Mouse (Mus musculus) stomach, postnatal 0 days (tissue): Measurements from ENCODE around the gene Slc2a12. TPM values are rescaled to one million over a fixed set of nuclear protein-coding genes. Genes with fewer than 3 reads are reported as not detected.

Experiments
- ATAC-seq: fragments of 200-750 bp; cut with Nextera tagmentation; 2 replicates; pipeline ENCODE4 v1.8.0; 2017; ENCODE audit not compliant: low FRiP score, low TSS enrichment
- DNase-seq: peaks from one replicate; pipeline ENCODE4 v3.0.0-alpha.2; 2016; ENCODE audit warnings: low spot score
- H3K27ac ChIP-seq: fragments of 300-500 bp; sonication (generic); replicated peaks from 2 replicates; pipeline ENCODE4 v1.5.1; 2014; ENCODE audit warnings: mild to moderate bottlenecking, control low read depth
- H3K27me3 ChIP-seq: fragments of 300-500 bp; sonication (generic); 2 replicates; pipeline ENCODE4 v1.6.1; 2014; ENCODE audit warnings: low read length; ENCODE audit not compliant: control insufficient read depth, insufficient read depth
- H3K36me3 ChIP-seq: fragments of 300-500 bp; sonication (generic); 2 replicates; pipeline ENCODE4 v1.6.1; 2014; ENCODE audit warnings: low read length, mixed read lengths; ENCODE audit not compliant: control insufficient read depth, insufficient read depth
- H3K4me1 ChIP-seq: fragments of 300-500 bp; sonication (generic); replicated peaks from 2 replicates; pipeline ENCODE4 v1.6.1; 2014; ENCODE audit warnings: antibody characterized with exemption; ENCODE audit not compliant: control insufficient read depth, insufficient read depth
- H3K4me2 ChIP-seq: fragments of 300-500 bp; sonication (generic); replicated peaks from 2 replicates; pipeline ENCODE4 v1.6.1; 2014; ENCODE audit warnings: low read depth, mild to moderate bottlenecking, control low read depth, moderate library complexity
- H3K4me3 ChIP-seq: fragments of 300-500 bp; sonication (generic); 2 replicates; pipeline ENCODE4 v1.5.1; 2014; ENCODE audit warnings: low read depth, low read length, control low read depth
- H3K9ac ChIP-seq: fragments of 300-500 bp; sonication (generic); 2 replicates; pipeline ENCODE4 v1.6.1; 2014; ENCODE audit warnings: mild to moderate bottlenecking, low read length, control low read depth, mixed read lengths
- H3K9me3 ChIP-seq: fragments of 300-500 bp; sonication (generic); 2 replicates; pipeline ENCODE4 v1.6.1; 2016; ENCODE audit warnings: low read length; ENCODE audit not compliant: control insufficient read depth
- CTCF ChIP-seq: IDR thresholded peaks from 2 replicates; pipeline ENCODE4 v1.5.1; 2016; ENCODE audit warnings: antibody characterized with exemption, low read depth, mild to moderate bottlenecking, moderate library complexity
- EP300 ChIP-seq: optimal IDR thresholded peaks from 2 replicates; pipeline ENCODE3; 2016; ENCODE audit warnings: antibody characterized with exemption
- WGBS: fragments of 180-500 bp; shearing (Covaris S2); extraction: QIAGEN DNeasy Blood & Tissue Kit; methylation state at CpG from one replicate; pipeline ENCODE4 v1.1.7; 2014; 5-methylcytosine and 5-hydroxymethylcytosine counted together
- polyA plus RNA-seq: library from polyadenylated mRNA; unstranded; fragments of >200 nt; fragmentation: Nextera tagmentation; extraction: Ambion mirVana; gene quantifications from 2 replicates; pipeline ENCODE4 v1.2.1, GENCODE M21; 2015

The Slc2a12 gene
- polyA plus RNA-seq, 1 experiment from 2014 or later = 0.87 TPM

DNA sequence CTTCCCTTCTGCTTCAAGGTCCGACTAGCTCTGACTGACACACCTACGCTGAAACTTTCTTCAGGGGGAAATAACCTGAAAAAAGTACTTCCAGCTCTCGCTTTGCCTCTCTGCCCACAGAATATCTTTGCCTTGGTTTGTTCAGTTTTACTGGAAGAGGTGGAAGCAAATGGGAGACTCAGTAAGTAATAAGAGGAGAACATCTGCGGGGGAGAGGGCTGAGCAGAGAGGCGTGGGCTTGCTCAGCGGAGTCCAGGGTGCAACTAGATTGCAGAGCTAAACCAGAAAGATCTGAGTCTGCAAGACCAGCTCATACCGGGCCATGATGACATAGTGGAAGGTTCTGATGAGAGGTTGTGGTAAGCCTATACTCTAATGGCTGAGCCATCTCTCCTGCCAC, 13.3 kb upstream of the Slc2a12 start:
- DNase-seq (no peak), ATAC-seq (no peak)
- H3K9me3 ChIP-seq = no peaks in the 10 kb centered on the region
- H3K4me1 ChIP-seq = no peaks in the 10 kb centered on the region
- H3K27me3 ChIP-seq = no peaks in the 10 kb centered on the region
- H3K4me2 ChIP-seq = no peak overlapping the region
- TF ChIP-seq CTCF = no peak
- no peak overlapping the region for H3K27ac ChIP-seq
- no peaks in the 10 kb centered on the region for H3K36me3 ChIP-seq
- no peak overlapping the region for H3K9ac ChIP-seq
- H3K4me3 ChIP-seq = no peak overlapping the region
- WGBS = 75% methylated on average over 7 of the region's 7 CpGs

DNA sequence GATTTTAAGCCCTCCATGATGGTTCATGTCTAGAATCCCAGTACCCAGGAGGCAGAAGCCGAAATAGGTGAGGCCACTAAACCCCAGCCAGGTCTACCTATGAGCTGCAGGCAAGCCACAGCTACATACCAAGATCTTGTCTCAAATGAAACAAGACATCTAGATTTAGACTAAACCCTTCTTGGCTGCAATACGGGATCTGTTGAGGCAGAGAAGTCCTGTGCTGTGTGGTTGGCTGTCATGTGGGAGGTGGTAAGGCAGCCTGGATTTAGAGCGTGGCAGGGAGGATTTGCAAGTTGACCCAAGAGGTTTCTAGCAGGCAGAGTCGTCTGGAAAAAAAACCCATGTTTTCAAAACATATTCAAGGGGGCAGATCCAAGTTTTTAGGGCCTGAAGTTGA, 12.9 kb upstream of the Slc2a12 start:
- H3K9ac ChIP-seq = no peak overlapping the region
- no peak overlapping the region for H3K4me2 ChIP-seq
- H3K36me3 ChIP-seq = no peaks in the 10 kb centered on the region
- H3K27ac ChIP-seq = no peak overlapping the region
- no peaks in the 10 kb centered on the region for H3K27me3 ChIP-seq
- 60% methylated on average over 4 of the region's 4 CpGs for WGBS
- H3K4me1 ChIP-seq = no peaks in the 10 kb centered on the region
- no peak overlapping the region for H3K4me3 ChIP-seq
- TF ChIP-seq CTCF = no peak
- TF ChIP-seq EP300 = no peak
- ATAC-seq (no peak), DNase-seq (no peak)
- no peaks in the 10 kb centered on the region for H3K9me3 ChIP-seq

DNA sequence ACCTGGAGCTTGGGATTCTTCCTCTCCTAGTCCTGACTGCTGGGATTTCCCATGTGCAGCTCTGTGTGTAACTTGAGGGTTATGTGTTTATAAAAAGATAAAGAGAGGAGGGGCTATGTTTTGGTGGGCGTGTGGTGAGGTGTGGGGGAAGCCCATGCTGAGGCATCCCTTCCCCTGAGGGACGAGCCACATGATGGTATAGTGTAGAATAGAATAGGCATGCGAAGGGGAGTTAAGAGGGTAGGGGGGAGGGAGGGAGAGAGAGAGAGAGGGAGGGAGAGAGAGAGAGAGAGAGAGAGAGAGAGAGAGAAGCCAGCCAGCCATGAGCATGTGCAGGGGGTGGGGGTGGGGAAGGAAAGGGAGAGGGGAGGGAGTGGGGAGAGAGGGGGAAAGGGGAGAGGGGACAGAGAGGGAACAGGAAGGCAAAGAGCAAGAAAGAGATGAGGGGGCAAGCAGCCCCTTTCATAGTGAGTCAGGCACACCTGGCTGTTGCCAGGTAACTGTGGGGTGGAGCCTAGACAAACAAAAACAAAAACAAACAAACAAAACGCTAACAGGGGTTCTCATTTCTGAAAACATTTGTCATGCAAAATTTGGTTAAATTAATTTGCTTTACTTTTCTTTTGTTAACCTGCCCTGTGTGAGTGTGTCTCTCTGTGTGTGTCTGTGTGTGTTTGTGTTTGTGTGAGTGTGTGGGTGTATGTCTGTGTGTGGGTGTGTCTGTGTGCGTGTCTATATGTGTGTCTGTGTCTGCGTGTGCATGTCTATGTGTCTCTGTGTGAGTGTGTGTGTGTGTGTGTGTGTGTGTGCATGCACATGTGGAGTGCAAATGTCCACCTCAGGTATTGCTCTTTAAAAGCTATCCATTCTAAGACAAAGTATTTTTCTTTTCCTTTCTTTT, 11.2 kb upstream of the Slc2a12 start:
- Histone ChIP-seq H3K4me3 (no peak overlapping the region), H3K27ac (no peak overlapping the region), H3K27me3 (no peaks in the 10 kb centered on the region), H3K9me3 (no peaks in the 10 kb centered on the region), H3K9ac (no peak overlapping the region), H3K36me3 (no peaks in the 10 kb centered on the region), H3K4me2 (no peak overlapping the region), H3K4me1 (no peaks in the 10 kb centered on the region)
- DNase-seq = no peak
- 44% methylated on average over 6 of the region's 6 CpGs for WGBS
- ATAC-seq = no peak
- no peak for TF ChIP-seq CTCF
- TF ChIP-seq EP300 = no peak

DNA sequence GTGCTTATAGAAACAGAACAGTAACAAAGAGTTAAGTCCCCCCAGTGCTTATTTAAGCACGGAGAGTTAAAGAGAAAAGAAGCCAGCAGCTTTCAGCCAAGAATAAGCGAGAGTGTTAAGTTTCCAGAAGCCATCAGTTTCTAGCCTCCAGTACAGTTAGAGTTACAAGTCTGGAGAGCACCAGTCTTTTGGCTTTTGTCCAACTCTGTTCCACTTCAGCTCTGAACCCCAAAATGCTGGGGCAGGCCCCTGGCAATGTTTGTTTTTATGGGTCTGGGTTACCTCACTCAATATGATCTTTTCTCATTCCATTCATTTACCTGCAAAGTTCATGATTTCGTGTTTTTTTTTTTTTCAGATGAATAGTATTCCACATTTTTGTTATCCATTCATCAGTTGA, 7.6 kb upstream of the Slc2a12 start:
- WGBS = 37% methylated on average over 3 of the region's 3 CpGs
- no peak for TF ChIP-seq CTCF
- TF ChIP-seq EP300 = no peak
- H3K4me3 ChIP-seq = no peak overlapping the region
- H3K9me3 ChIP-seq = no peaks in the 10 kb centered on the region
- H3K9ac ChIP-seq = no peak overlapping the region
- H3K27me3 ChIP-seq = no peaks in the 10 kb centered on the region
- H3K36me3 ChIP-seq = no peaks in the 10 kb centered on the region
- H3K27ac ChIP-seq = no peak overlapping the region
- DNase-seq (no peak), ATAC-seq (no peak)
- no peaks in the 10 kb centered on the region for H3K4me1 ChIP-seq
- H3K4me2 ChIP-seq = no peak overlapping the region

DNA sequence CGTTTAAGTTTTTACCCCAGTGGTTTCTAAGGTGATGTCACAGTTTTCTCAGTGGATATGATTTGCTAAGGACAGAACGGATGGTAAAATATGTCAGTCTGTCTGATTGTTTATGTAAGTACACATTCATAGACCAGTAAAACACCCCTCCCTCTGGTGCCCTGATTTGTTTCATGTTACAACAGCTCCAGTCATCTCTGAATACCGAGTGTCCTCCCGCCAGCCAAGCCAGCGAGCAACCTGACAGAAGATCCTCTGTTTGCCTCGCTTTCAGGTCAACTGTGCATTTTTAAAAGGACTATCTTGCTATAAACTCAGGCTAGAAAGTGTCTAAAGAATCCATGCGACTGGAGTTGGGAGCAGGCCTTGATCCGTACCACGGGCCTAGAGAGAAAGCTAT, 640 bp upstream of the Slc2a12 start:
- H3K27ac ChIP-seq = no peak overlapping the region
- no peaks in the 10 kb centered on the region for H3K36me3 ChIP-seq
- H3K9ac ChIP-seq = no peak overlapping the region
- no peaks in the 10 kb centered on the region for H3K9me3 ChIP-seq
- no peak overlapping the region for H3K4me2 ChIP-seq
- no peaks in the 10 kb centered on the region for H3K27me3 ChIP-seq
- H3K4me1 ChIP-seq = no peaks in the 10 kb centered on the region; the same call in 1 of the 2 replicates
- no peak overlapping the region for H3K4me3 ChIP-seq
- no peak for TF ChIP-seq EP300
- no peak for TF ChIP-seq CTCF
- ATAC-seq = no peak
- no peak for DNase-seq
- 59% methylated on average over 9 of the region's 9 CpGs for WGBS

DNA sequence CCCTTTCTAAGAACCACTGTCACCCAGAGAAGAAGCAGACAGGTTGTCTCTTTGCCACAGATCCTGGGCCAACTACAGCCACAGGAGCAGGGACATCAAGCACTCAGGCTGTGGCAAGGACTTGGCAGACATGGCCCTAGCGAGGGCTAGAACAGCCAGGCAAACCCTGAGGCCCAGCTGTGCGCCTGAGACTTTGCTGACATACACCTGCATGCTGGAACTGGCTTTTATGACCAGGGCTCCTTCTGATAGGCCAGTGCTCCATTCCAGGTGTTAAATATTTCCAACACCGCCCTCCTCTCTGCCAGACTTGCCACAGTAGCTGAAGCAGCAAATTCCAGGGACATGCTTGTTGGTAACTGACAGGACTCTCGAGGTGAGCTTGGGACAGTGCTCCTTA, 3.9 kb downstream of the Slc2a12 start:
- WGBS = 65% methylated on average over 4 of the region's 4 CpGs
- H3K9ac ChIP-seq = no peak overlapping the region
- no peak overlapping the region for H3K4me2 ChIP-seq
- no peak overlapping the region for H3K4me3 ChIP-seq
- no peaks in the 10 kb centered on the region for H3K9me3 ChIP-seq
- H3K27me3 ChIP-seq = no peaks in the 10 kb centered on the region
- no peak for ATAC-seq
- DNase-seq = no peak
- no peaks in the 10 kb centered on the region for H3K36me3 ChIP-seq
- no peak for TF ChIP-seq EP300
- no peak for TF ChIP-seq CTCF
- no peaks in the 10 kb centered on the region; the same call in 1 of the 2 replicates for H3K4me1 ChIP-seq
- no peak overlapping the region for H3K27ac ChIP-seq
